Mouse (Mus musculus): ENCODE measurements around the gene Slc2a13.
A peak's percentile ranks its signal among the peaks of the same experiment; 100 is the strongest.

Slc2a13 gene

DNA sequence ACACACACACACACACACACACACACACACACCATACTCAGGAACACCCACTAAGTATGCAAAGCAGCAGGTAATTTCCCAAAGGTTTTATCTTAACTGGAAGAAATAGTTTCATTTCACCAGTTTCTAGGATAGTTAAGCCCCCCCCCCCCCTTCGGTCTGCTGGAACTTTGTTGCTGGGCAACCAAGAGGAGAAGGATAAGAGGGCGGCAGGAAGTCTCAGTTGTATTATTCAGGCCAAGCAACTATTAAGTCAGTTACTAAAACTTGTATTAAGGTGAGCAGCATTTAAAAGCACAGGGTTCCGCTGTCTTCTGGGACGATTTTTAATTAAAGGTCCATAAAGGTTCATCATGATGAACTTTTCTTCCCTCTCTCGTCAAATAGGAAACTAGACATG lies 198.6 kb downstream of the Slc2a13 start:
- DNase-seq (ENCODE audit: low spot score), result no peak

DNA sequence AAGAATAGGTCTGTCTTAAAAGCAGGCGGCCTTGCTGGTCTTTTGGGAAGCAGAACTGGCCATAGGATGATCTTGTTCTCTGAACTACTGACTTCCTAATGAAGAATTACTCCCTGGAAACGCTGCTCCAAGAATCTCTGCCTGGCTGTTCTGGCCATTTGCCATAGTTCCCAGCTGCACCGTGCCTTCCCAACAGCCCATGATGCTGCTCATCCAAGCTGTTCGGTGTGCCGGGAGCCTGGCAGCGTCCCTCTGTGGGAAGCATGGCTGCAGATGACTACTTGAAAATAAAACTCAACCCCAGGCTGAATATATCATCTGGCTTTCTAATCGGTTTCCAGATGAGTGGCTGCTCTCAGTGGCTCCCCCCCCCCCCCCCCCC lies 199.9 kb downstream of the Slc2a13 start:
- peak; percentile 12 for DNase-seq (ENCODE audit: low spot score)

DNA sequence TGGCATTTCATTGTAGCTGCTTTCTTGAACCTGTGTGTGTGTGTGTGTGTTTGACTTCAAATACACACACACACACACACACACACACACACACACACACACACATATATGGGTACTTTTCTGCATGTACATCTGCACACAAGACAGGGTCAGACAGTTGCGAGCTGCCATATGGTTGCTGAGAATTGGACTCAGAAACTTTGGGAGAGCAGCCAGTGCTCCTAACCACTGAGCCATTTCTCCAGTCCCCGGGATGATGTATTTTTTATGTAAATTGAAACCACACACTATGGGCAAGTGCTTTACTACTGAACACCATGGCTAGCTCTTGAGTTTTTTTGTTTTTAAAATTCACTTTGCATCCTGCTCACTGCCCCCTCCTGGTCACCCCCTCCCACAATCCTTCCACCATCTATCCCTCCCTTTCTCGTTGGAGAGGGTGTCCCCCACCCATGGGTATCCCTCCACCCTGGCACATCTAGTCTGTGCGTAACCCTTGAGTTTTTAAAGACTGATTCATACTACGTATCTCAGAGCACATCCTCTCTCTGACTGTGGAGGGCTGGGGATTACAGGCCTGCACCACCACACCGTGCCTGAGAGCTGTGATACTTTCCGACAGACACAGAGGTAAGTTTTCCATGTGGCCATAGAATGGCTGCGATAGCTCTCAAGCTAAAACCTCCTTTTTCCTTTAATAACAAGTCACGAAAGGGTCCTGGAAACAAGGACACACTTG lies 200.4 kb downstream of the Slc2a13 start:
- DNase-seq (ENCODE audit: low spot score), result no peak

DNA sequence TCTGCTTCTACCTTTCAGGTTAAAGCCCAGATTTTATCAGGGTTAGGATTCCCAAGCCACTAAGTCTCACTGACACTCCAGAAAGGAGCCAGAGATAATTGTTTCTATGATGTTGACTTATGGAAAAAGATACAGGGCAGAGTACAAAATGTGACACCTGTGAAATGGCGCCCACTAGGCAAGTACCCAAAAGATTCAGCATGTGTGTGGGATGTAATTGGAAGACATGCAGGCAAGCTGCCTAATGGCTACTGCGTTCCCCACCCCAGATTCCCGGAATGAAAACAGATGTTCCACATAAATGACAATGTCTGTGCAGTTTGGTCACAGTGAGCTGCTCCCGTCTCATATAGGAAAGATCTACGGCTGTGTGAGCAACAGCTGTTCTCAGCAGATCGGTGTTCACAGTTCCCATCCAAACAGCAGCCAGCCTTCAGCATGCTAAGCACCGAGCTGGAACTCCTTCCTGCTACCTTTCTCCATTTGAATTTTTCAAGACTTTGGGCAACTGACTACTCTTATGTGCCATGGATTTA lies 201.1 kb downstream of the Slc2a13 start:
- no peak for DNase-seq (ENCODE audit: low spot score)

DNA sequence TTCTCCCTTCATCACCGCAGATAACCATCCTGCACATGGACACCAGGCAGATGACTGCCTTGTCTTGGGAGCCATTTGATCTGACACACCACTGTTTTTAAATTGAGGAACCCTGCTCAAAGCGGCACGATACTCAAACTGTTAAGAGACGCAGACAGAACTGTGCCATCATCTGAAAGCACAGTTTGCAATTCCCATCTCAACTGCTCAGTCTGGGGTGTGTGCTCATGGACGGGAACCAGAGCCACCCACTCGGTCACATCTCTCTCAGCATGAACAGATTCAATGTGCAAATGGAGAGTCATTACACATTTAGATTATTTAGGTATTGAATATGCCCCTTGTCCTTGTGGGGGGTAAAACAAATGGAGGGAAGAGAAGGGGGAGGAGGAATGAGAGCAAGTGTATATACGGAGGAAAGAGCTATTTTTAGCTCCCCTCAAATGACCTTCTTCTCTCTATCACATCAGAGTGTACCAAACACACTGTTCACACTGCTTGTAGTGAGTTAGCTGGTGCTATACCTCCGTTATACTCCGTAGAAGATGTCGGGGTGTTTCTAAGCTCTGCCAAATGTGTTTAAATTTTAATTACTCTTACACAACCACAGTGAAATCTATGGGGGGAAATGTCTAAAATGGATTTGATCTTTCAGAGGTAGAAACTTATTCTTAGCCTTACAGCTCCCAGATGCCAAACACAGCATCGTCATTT lies 203.2 kb downstream of the Slc2a13 start:
- no peak for DNase-seq (ENCODE audit: low spot score)

DNA sequence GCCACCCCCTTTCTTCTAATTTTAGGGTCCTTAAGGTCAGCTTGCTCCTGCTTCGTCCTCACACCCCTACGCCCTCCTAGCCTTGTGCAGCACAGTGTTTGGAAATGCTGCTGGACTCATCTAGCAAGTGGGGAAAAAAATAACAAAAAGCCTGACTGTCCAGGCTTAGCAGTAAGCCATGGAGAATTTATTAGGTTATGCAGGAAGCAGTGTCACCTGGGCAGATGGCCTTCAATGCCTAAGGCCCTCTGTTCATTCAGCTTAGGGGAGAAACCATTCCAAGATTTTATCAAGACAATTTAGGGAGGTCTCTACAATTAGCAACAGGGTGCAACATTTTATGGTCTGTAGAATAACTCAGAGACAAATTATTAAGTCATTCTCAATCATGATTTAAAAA lies 212.6 kb downstream of the Slc2a13 start:
- no peak for DNase-seq (ENCODE audit: low spot score)

DNA sequence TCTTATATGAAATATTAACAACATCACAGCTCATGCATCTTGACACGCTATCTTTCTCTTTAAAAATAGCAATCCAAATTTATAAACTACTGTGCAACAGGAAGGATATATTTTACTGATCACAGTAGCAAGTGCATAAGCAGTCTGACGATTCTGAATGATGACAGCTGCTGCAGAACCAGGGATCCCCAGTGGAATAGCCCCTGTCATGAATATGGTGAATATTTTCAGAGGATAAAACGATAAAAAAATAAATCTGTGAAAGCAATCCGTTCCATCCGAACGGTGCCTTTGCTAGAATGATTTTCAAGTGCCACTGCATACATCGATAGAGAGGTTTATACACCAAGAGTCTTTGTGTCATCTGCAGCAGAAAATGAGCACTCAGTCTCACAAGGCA lies 222.1 kb downstream of the Slc2a13 start:
- DNase-seq (ENCODE audit: low spot score), result no peak

DNA sequence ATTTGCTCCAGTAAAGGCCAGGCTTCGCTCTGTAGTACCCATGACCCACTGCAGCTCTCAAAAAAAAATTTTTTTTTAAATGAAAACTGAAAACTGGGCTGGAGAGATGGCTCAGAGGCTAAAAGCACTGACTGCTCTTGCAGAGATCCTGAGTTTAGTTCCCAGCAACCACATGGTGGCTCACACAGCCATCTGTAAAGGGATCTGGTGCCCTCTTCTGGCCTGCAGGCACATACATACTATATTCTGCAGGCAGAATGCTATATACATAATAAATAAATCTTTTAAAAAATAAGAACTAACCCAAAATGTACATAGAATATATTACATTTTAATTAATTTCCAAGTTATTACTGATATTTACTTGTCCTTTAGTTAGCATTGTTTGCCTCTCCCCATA lies 234.7 kb downstream of the Slc2a13 start:
- no peak for DNase-seq (ENCODE audit: low spot score)

DNA sequence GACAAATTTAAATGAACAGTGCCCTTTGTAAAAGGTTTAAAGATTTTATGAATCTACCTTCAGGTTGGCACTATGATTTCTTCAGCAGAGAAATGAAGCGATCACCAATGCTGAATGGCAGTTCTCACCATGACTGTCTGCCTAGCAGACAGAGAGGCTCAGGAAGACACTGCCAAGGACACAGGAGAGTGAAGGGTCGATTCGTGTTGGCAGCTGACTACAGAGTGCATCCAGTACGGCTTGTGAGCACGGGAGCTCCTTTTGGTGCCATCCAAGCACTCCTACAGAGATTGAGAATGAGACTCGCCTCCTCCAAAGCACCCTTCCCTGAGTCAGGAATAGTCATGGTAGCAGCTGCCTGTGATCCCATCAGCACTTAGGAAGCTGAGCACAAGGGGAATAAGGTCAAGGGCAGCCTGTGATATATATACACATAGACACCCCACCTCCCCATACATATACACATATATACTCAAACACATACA lies 238.6 kb downstream of the Slc2a13 start:
- DNase-seq (ENCODE audit: low spot score), result no peak

DNA sequence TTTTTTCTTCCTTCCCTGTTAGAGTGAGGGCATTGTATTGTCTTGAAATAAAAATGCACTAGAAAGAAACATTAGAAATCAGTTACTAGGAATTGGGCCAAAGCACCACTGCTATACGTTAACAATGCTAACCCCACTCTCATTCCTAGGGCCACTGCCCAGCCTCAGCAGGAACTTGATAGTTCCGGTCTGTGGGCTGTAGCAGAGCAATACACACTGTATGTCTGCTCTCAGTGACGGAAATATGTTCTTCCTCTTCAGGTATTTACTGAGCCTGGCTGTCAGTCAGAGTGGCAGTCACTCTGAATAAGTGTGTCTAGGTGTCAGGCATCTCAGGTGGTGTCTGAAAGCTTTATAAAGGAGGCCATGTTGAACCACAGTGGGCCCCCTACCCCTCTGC lies 245.3 kb downstream of the Slc2a13 start:
- no peak for DNase-seq (ENCODE audit: low spot score)

DNA sequence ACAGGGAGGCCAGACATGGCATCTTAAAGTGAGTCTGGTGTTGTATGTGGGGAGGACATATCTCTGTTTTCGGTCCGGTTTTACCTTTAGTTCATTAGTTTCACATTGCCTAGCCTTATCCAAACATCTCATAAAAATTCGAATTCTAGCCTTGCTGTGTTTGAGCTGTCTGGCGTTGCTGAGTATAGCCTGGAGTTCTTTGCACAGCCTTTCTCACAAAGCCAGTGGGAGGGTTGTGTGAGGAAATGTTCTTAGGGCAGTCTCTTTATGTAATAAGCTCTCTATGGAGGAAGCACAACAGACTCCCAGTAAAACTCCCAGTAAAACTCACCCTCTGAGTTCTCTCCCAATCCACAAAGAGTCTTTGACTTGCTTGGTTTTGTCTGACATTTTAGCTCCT lies 246.0 kb downstream of the Slc2a13 start:
- DNase-seq (ENCODE audit: low spot score), result no peak

DNA sequence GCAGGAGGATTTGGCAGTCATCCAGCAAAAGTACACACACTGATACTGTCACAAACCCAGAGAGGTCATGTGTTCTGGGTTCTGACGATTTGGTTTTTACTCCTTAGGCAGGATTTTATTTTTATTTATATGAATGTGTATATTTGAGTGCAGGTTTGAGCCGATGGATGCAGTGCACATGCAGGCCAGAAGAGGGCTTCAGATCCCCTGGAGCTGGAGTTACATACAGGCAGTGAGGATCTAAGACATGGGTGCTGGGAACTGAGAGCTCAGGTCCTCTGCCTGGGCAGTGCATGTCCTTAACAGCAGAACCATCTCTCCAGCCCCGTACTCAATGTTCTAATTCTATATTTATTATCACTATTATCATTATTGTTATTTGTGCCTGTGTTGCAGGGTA lies 253.7 kb downstream of the Slc2a13 start:
- DNase-seq (ENCODE audit: low spot score), result no peak

DNA sequence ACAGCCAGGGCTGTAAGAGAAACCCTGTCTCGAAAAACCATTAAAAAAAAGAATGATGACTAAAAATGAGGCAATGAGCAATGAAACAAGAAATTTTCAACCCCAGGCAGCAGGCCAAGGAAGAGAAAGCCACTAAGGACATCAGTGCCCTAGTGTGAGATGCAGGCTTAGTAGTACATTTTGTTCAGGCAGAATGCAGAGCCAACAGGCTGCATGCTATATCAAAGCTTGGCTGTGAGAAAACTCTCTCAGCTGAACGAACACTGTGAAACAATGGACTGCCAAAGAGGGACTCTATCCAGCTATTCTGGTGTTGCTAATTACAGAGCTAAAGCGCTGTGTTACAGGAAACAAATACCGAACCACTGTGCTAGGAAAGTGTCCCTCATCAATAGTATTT lies 256.1 kb downstream of the Slc2a13 start:
- DNase-seq (ENCODE audit: low spot score), result no peak

DNA sequence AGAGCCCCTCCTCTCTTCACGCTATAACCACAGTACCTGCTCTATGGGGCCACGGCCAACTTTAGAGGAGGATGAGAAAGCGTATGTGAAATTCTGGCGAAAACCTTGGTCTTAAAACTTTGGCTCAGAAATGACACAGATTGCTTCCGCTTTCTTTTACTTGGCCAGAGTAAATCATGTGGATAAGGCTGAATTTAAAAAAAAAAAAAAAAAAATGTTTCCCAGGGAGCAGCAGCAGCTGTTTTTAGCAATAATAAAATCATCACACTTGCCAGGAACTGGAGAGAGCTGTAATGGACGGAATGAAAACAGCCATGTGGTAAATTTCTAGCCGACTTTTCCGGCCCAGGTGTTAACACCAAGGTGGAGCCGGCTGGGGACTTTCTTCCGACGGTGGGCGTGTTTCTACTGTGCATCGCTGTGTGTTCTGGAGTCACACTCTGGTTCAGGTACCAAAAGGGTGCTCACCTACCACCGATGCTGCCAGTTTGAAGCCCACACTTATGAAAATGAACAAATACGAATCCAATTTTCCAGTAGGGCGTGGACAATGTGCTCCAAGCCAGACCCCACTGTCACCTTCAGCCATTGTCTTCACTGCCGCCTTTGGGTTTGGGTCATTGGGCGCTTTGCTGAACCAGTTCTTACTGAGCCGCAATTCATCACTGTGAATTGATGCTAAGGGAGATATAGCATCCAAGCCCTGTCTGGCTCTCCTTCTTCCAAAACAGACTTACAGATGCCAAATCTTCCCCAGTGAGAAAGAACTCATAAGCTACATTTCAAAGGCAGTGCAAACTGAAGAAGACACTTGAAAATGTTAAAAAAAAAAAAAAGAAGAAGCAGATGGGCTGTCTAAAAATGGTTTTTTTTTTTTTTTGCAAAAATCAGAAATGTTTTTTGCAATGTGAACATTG lies 258.4 kb downstream of the Slc2a13 start:
- no peak for DNase-seq (ENCODE audit: low spot score)

DNA sequence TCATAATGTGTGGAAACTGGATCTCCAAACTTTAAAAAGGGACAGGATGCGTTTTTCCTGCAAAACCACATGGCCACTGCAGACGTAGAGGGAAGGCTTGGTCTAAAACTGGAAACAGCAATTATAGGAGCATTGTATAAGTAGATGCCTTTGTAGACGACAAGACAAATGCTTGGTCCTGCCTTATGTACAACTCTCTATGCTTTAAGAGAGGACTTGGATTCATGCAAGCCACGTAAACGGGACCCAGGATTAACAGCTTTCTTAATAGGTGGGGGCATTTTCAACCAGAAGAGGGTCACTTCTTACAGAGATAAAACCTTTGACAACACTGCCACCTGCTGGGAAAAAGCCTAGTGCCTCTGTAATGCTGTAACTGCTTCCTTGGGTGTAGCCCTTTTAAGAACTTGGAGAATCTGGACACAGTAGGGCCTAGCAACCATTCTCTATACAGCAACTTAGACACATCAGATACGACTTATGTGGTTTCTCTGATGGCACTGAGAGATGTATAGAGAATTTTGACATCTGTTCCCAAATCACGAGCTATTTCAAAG lies 268.7 kb downstream of the Slc2a13 start:
- DNase-seq (ENCODE audit: low spot score), result no peak

DNA sequence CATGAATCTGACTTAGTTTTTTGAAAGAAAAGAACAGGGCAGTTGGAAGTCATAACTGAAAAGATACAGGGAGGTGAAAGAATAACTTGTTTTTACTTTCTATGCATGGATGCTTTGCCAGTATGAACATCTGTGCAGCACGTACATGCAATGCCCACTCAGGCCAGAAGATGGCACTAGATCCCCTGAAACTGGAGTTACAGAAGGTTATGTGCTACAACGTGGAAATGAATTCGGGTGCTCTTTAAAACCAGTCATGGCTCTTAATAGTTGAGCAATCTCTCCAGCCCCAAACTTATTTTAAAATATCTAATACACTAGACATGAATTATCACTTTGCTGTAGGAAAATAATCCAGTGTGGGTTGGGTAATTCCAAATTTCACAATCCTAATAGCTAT lies 271.7 kb downstream of the Slc2a13 start:
- peak; percentile 86 for DNase-seq (ENCODE audit: low spot score)

DNA sequence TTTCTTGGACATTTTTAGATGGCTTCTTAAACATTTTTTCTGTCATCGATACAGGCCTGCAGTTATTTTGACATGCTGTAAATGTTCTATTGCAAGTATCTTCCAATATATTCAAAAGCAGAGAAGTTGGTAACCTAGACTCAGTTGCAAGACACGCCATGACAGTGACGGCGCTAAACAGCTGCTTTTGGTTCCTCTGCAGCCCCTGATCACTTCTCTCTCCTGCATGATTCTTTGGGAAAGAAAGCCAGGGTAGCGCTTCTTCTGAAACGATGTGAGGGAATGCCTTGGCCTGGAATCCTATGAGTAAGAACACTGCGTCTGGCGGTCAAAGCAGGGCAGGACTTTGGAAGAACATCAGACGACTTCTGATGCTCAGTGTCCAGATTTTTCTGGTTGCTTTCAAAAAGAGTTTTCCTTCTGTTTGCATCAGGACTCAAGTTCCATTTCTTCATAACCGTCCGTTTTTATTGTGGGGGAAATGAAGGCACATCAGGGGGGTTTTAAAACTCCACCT lies 273.7 kb downstream of the Slc2a13 start:
- peak; percentile 54 for DNase-seq (ENCODE audit: low spot score)

DNA sequence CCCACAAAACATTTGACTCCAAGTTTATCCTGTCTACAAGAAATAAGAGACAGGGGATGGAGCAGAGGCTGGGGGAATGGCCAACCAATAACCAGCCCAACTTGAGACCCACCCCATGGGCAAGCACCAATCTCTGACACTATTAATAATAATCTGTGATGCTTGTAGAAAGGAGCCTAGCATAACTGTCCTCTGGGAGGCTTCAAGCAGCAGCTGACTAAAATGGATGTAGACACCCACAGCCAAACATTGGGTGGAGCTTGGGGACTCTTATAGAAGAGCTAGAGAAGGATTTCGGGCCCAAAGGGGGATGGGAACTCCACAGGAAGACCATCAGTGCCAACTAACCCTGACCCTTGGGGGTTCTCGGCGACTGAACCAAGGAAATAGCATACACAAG lies 289.6 kb downstream of the Slc2a13 start:
- peak; percentile 12 for DNase-seq (ENCODE audit: low spot score)

DNA sequence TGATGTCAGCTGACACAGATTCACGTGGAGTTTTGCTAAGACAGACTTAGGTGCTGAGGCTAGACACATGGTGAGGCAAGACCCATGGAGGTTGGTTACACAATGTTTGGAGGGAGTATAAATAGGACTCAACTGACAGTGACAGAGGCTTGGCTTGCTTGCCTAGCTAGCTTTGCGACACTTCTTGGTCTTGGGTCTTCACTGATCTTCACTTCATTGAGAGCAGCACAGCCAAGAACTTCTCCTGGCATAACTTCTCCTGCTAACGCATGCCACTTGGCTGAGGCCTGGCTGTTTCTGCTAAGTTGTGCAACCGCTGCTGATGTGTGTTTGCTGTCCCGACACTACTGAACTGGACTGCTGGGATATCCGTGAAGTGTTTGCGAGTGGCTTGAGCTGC lies 290.2 kb downstream of the Slc2a13 start:
- DNase-seq (ENCODE audit: low spot score), result peak; percentile 79

DNA sequence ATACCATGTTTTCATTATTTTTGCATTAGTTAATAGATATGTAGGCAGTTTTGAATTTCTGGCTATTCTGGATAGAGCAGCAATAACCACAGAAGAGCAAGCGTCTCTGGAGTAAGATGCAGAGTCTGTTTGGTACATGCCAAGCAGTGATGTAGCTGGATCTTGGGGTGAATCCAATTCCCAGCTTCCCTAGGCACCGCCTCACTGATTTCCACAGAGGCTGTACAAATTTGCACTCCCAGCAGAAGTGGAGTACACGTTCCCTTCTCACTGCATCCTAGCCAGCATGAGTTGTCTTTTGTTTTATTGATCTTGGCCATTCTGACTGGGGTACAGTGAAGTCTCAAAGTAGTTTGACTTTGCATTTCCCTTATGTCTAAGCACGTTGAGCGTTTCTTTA lies 291.5 kb downstream of the Slc2a13 start:
- peak; percentile 14 for DNase-seq (ENCODE audit: low spot score)

DNA sequence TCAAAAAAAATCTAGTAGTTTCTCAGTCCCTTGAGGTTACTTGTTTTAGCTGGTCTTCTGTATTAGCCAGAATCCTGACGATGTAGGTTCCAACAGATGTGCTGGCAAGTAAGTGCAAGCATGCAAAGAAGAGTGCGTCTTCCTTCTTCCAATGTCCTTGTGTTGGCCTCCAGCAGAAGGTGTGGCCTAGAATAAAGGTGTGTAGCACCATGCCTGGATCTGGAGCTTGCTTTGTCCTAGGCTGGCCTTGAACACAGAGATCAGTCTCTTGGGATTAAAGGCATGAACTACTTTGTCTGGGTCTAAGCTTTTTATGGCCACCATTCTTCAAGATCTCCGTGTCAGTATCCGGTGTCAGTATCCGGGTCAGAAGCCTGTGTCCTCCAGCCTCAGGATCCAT lies 293.5 kb downstream of the Slc2a13 start:
- no peak for DNase-seq (ENCODE audit: low spot score)

DNA sequence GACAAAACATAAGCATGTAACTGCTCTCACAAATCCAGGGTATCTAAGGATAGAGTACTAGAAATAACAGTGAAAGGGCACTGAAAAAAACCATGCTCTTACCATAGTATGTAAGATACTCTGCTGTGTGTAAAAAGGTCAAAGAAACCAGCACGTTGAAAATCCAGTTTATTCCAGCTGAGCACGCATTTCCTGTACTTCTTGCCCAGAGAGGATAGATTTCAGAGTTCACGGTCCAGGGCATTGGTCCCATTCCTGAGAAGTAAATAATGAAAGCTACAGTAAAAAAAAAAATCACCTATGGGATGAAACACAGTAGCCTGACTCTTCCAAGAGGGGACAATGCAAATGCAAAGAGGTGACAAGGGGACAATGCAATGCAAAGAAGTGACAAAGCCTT lies 297.1 kb downstream of the Slc2a13 start:
- no peak for DNase-seq (ENCODE audit: low spot score)

Data from lung, postnatal 25 days (tissue).